Mouse (Mus musculus) heart, postnatal 0 days (tissue): Measurements from ENCODE around the gene 9630041A04Rik.

Experiments
- CTCF ChIP-seq: IDR thresholded peaks from 2 replicates; pipeline ENCODE4 v1.5.1; 2016; ENCODE audit warnings: antibody characterized with exemption, control low read depth, low read depth
- EP300 ChIP-seq: IDR thresholded peaks from 2 replicates; pipeline ENCODE4 v1.6.1; 2016; ENCODE audit warnings: antibody characterized with exemption, low read depth

DNA sequence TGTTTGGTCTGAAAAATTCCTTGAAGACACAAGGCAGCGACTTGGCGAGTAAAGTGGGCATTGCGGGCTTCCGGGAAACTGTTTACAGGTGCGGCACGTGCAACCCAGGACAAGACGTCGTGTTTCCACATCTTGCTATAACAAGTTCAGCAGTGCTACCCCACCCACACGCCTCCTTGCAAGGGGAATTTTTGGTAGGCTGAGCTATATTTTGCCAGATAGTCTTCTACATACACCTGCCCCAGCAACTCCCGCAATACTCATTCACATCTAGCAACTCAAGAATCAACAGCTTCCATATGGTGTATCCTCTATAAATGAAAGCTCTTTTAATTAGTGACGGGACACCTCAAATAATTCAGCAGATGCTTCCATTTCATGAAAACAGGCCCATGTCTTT is 20.5 kb upstream of the 9630041A04Rik start:
- TF ChIP-seq EP300 (no peak), CTCF (no peak)
